Mouse (Mus musculus): ENCODE measurements around the gene Fam72a. TPM values are rescaled to one million over a fixed set of nuclear protein-coding genes. Genes with fewer than 3 reads are reported as not detected.

Gene Fam72a
- total and polyA plus RNA-seq, 3 experiments: 2.6 to 9.0 (median 6.2) TPM

- H3K4me3 ChIP-seq (ENCODE audit: low read depth, low read length): no peak overlapping the region
- no peaks in the 10 kb centered on the region for H3K36me3 ChIP-seq (replicated peaks)
- ATAC-seq (ENCODE audit: extremely low read depth, insufficient number of reproducible peaks, low FRiP score, poor library complexity, severe bottlenecking): no peak
Observed at GRCm38 (mm10) chr1:131548494-131549365, 21.0 kb downstream of the Fam72a start.

GRCm38 (mm10) chr1:131551956-131552355 lies 24.3 kb downstream of the Fam72a start:
- peaks cover 23% of the 10 kb centered on the region for H3K4me1 ChIP-seq (ENCODE audit: insufficient read depth, low read depth, low read length)
- no peaks in the 10 kb centered on the region for H3K9me3 ChIP-seq (replicated peaks)
- H3K4me3 ChIP-seq (ENCODE audit: low read depth, low read length): no peak overlapping the region
- H3K27me3 ChIP-seq (ENCODE audit: insufficient read depth, low read length): peaks cover 10% of the 10 kb centered on the region
- TF ChIP-seq GATA2 (IDR thresholded peaks at IDR 0.05; ENCODE audit: borderline replicate concordance, low read depth, low read length) (no peak), GATA1 (IDR thresholded peaks at IDR 0.05; ENCODE audit: borderline replicate concordance, low read length) (no peak), TAL1 (conservative IDR thresholded peaks at IDR 0.05; ENCODE audit: low read depth, low read length) (no peak), CTCF (IDR thresholded peaks at IDR 0.05; ENCODE audit: low read depth, low read length) (no peak), POLR2AphosphoS5 (IDR thresholded peaks at IDR 0.05; ENCODE audit: insufficient replicate concordance, low read depth, low read length) (no peak)
- no peak for DNase-seq (ENCODE audit: low spot score)
- H3K36me3 ChIP-seq (replicated peaks): no peaks in the 10 kb centered on the region
- ATAC-seq (ENCODE audit: extremely low read depth, insufficient number of reproducible peaks, low FRiP score, poor library complexity, severe bottlenecking): no peak

More at GRCm38 (mm10) chr1:131548494-131549365, 21.0 kb downstream of the Fam72a start:
- TF ChIP-seq GATA2 (IDR thresholded peaks at IDR 0.05; ENCODE audit: borderline replicate concordance, low read depth, low read length): no peak
- no peak for TF ChIP-seq GATA1 (IDR thresholded peaks at IDR 0.05; ENCODE audit: borderline replicate concordance, low read length)
- TF ChIP-seq CTCF (IDR thresholded peaks at IDR 0.05; ENCODE audit: low read depth, low read length): no peak
- no peak for TF ChIP-seq POLR2AphosphoS5 (IDR thresholded peaks at IDR 0.05; ENCODE audit: insufficient replicate concordance, low read depth, low read length)
- TF ChIP-seq TAL1 (conservative IDR thresholded peaks at IDR 0.05; ENCODE audit: low read depth, low read length): no peak
- no peaks in the 10 kb centered on the region for H3K9me3 ChIP-seq (replicated peaks)
- no peak for DNase-seq (ENCODE audit: low spot score)
- peaks cover 8% of the 10 kb centered on the region for H3K27me3 ChIP-seq (ENCODE audit: insufficient read depth, low read length)
- H3K4me1 ChIP-seq (ENCODE audit: insufficient read depth, low read depth, low read length): peaks cover 16% of the 10 kb centered on the region

GRCm38 (mm10) chr1:131553428-131553827 lies 25.7 kb downstream of the Fam72a start:
- ATAC-seq (ENCODE audit: extremely low read depth, insufficient number of reproducible peaks, low FRiP score, poor library complexity, severe bottlenecking): no peak
- no peaks in the 10 kb centered on the region for H3K9me3 ChIP-seq (replicated peaks)

GRCm38 (mm10) chr1:131555042-131555812 lies 27.5 kb downstream of the Fam72a start:
- no peak overlapping the region for H3K4me3 ChIP-seq (ENCODE audit: low read depth, low read length)
- peak; percentile 73 for DNase-seq (ENCODE audit: low spot score)
- TF ChIP-seq GATA2 (IDR thresholded peaks at IDR 0.05; ENCODE audit: borderline replicate concordance, low read depth, low read length) (no peak), CTCF (IDR thresholded peaks at IDR 0.05; ENCODE audit: low read depth, low read length) (peak; percentile 58)
- no peaks in the 10 kb centered on the region for H3K9me3 ChIP-seq (replicated peaks)
- H3K36me3 ChIP-seq (replicated peaks): no peaks in the 10 kb centered on the region
- ATAC-seq (ENCODE audit: extremely low read depth, insufficient number of reproducible peaks, low FRiP score, poor library complexity, severe bottlenecking): peak; percentile 95
- peaks cover 10% of the 10 kb centered on the region for H3K27me3 ChIP-seq (ENCODE audit: insufficient read depth, low read length)
- peaks cover 19% of the 10 kb centered on the region for H3K4me1 ChIP-seq (ENCODE audit: insufficient read depth, low read depth, low read length)

More at GRCm38 (mm10) chr1:131553428-131553827, 25.7 kb downstream of the Fam72a start:
- TF ChIP-seq GATA2 (IDR thresholded peaks at IDR 0.05; ENCODE audit: borderline replicate concordance, low read depth, low read length) (no peak), POLR2AphosphoS5 (IDR thresholded peaks at IDR 0.05; ENCODE audit: insufficient replicate concordance, low read depth, low read length) (no peak), CTCF (IDR thresholded peaks at IDR 0.05; ENCODE audit: low read depth, low read length) (no peak), TAL1 (conservative IDR thresholded peaks at IDR 0.05; ENCODE audit: low read depth, low read length) (no peak), GATA1 (IDR thresholded peaks at IDR 0.05; ENCODE audit: borderline replicate concordance, low read length) (no peak)
- no peak for DNase-seq (ENCODE audit: low spot score)
- Histone ChIP-seq H3K27me3 (ENCODE audit: insufficient read depth, low read length) (peaks cover 10% of the 10 kb centered on the region), H3K4me3 (ENCODE audit: low read depth, low read length) (no peak overlapping the region), H3K36me3 (replicated peaks) (no peaks in the 10 kb centered on the region), H3K4me1 (ENCODE audit: insufficient read depth, low read depth, low read length) (peaks cover 20% of the 10 kb centered on the region)

- TF ChIP-seq GATA2 (IDR thresholded peaks at IDR 0.05; ENCODE audit: borderline replicate concordance, low read depth, low read length) (no peak), GATA1 (IDR thresholded peaks at IDR 0.05; ENCODE audit: borderline replicate concordance, low read length) (no peak), TAL1 (conservative IDR thresholded peaks at IDR 0.05; ENCODE audit: low read depth, low read length) (no peak), CTCF (IDR thresholded peaks at IDR 0.05; ENCODE audit: low read depth, low read length) (no peak), POLR2AphosphoS5 (IDR thresholded peaks at IDR 0.05; ENCODE audit: insufficient replicate concordance, low read depth, low read length) (no peak)
- H3K4me1 ChIP-seq (ENCODE audit: insufficient read depth, low read depth, low read length): peaks cover 38% of the 10 kb centered on the region
- H3K4me3 ChIP-seq (ENCODE audit: low read depth, low read length): no peak overlapping the region
- ATAC-seq (ENCODE audit: extremely low read depth, insufficient number of reproducible peaks, low FRiP score, poor library complexity, severe bottlenecking): no peak
- DNase-seq (ENCODE audit: low spot score): no peak
- no peaks in the 10 kb centered on the region for H3K9me3 ChIP-seq (replicated peaks)
- no peaks in the 10 kb centered on the region for H3K27me3 ChIP-seq (ENCODE audit: insufficient read depth, low read length)
- H3K36me3 ChIP-seq (replicated peaks): no peaks in the 10 kb centered on the region
Observed at GRCm38 (mm10) chr1:131560500-131560899, 32.8 kb downstream of the Fam72a start.

- no peak for DNase-seq (ENCODE audit: low spot score)
- Histone ChIP-seq H3K36me3 (replicated peaks) (no peaks in the 10 kb centered on the region), H3K4me1 (ENCODE audit: insufficient read depth, low read depth, low read length) (peaks cover 44% of the 10 kb centered on the region)
Observed at GRCm38 (mm10) chr1:131562081-131562480, 34.4 kb downstream of the Fam72a start.

More at GRCm38 (mm10) chr1:131562081-131562480, 34.4 kb downstream of the Fam72a start:
- H3K4me3 ChIP-seq (ENCODE audit: low read depth, low read length): no peak overlapping the region
- no peaks in the 10 kb centered on the region for H3K27me3 ChIP-seq (ENCODE audit: insufficient read depth, low read length)
- no peak for ATAC-seq (ENCODE audit: extremely low read depth, insufficient number of reproducible peaks, low FRiP score, poor library complexity, severe bottlenecking)
- H3K9me3 ChIP-seq (replicated peaks): no peaks in the 10 kb centered on the region
- no peak for TF ChIP-seq TAL1 (conservative IDR thresholded peaks at IDR 0.05; ENCODE audit: low read depth, low read length)
- no peak for TF ChIP-seq POLR2AphosphoS5 (IDR thresholded peaks at IDR 0.05; ENCODE audit: insufficient replicate concordance, low read depth, low read length)
- no peak for TF ChIP-seq GATA1 (IDR thresholded peaks at IDR 0.05; ENCODE audit: borderline replicate concordance, low read length)
- TF ChIP-seq CTCF (IDR thresholded peaks at IDR 0.05; ENCODE audit: low read depth, low read length): no peak
- TF ChIP-seq GATA2 (IDR thresholded peaks at IDR 0.05; ENCODE audit: borderline replicate concordance, low read depth, low read length): no peak

Data from G1E (cell line).